Mouse (Mus musculus) kidney, adult 2 months (tissue): ENCODE data around the gene Usp53.

ENCODE experiments used
- CTCF ChIP-seq: fragments of 200-500 bp; conservative IDR thresholded peaks from 2 replicates; pipeline ENCODE4 v1.5.1; 2011; ENCODE audit warnings: low read depth, mild to moderate bottlenecking, control low read depth, low read length, moderate library complexity, mixed read lengths; ENCODE audit not compliant: insufficient read depth, insufficient read length
- POLR2A ChIP-seq: fragments of 200-500 bp; IDR thresholded peaks from one replicate; pipeline ENCODE4 v1.6.1; 2011; ENCODE audit warnings: low read depth, low read length, control low read depth

DNA sequence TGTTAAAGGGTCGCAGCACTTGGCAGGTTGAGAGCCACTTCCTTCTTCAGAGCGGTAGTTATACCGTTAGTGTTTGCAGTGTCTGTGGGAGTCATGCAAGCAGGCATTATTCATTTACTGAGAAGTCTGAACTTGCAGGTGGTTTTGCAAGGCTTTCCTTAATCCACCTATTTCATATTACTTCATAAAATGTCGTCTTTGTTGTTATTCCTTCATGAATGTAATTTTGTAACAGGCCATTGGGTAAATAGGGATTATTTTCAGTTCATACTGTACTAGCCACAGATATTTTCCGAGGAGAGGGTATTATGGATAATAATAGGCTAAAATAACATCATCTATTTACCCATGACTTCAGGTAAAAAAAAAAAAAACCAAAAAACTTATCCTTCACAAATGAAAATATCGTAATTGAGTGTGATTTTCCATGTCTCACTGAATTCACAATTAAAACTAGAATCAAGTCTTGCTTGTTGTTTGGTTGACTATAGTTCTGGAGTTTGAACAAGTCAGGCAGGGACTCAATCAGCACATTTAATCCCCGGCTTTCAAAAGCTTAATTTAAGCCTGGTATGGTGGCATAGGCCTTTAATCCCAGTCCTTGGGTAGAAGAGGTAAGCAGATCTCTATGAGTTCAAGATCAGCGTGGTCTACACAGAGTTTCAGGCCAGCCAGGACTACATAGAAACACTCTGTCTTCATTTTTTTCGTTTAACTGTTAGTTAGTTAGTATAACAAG, 40.4 kb upstream of the Usp53 start:
- no peak for TF ChIP-seq CTCF
- TF ChIP-seq POLR2A = no peak
